Mouse (Mus musculus) WW6 (cell line): Measurements from ENCODE around the gene Trim9.
A peak's percentile ranks its signal among the peaks of the same experiment; 100 is the strongest.

Experiments
- DNase-seq: peaks from one replicate; pipeline ENCODE4 v3.0.0-alpha.2; 2013; ENCODE audit warnings: low read depth, low spot score

Gene Trim9

DNA sequence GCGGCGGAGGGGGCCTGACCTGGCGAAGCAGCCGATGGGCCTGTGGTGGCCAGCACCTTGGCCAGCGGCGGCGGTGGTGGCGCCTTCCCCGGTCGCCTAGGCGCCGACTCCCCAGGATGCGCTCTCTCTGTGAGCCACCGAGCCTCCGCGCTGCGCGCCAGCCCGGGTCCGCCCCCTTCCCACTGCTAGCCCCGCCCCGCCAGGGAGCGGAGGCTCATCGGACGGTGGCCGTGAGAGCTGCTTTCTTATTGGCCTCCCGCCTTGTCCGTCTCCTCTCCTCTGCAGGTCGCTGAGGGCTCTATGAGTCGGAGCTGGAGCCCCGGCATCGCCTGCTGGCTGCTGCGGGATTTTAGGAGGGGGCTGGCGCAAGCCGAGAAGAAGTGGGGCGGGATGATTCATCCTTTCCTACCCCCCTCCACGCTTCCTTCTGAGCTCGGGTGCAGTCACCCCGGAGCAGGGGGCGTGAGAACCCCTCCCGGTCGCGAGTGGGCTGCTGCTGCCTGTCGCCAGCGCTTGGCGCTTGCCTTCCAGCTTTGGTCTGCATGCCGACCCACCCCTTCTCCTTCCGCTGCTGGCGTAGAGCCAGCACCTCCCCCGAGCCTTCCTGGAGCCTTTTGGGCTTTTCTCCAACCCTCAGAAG, at the start of gene Trim9:
Trim9 (minus strand) TSS at position 413 of the 640 bp plus-strand sequence.
- DNase-seq, result peak; percentile 90

DNA sequence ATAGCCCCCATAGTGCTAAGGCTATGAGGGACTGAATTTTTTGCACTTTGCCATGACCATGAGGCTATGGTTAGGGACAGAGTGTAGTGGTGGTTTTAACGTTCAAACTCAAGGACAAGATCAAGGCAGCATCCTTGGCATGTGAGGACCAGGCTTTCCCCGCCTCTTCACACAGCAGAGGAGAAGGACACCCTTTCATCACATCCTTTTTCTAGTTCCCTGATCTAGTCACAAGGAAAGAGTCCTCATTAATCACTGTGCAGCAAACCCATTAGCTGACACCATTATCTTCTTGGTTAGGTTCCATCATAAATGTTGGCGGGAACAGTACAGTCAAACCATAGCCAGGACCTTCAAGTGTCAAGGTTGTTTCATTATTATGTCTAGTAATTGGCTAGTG, 47.6 kb upstream of the Trim9 start:
- DNase-seq, result no peak

DNA sequence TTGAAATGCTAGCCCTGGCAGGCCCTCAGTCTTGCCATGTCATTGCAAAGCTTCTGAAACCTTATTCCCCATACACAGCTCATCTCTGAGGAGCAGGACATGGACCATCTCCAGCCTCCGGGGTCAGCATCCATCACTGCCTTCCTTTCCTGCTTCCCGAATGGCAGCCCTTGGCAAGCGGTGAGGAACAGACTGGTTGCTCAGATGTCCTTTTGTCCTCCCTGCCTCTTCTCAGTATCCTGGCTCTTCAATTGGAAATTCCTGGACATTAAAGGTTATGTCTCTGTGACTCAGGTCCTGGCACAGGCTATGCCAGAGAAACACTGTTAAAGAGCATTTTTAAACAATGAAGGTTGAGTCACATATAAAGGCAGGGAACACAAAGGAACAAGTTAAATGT, 43.8 kb upstream of the Trim9 start:
- no peak for DNase-seq

DNA sequence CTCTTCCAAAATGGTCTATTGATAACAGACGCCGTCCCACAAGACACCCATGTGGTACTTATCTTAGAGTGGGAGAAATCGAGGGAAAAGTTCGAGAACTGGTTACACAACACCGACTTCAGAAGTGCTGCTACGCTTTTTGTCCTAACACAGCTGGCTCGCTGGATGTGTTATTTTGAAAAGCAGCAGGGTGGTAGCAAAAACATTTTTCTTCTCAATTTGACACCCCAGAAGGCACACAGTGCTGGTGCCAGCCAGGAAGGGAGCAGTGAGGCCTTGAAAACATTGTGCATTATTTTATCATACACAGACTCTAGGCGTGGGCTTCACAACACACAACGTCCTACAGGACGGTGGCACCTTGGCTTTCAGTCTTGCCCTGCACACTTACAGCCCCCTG, 27.6 kb upstream of the Trim9 start:
- DNase-seq, result no peak

DNA sequence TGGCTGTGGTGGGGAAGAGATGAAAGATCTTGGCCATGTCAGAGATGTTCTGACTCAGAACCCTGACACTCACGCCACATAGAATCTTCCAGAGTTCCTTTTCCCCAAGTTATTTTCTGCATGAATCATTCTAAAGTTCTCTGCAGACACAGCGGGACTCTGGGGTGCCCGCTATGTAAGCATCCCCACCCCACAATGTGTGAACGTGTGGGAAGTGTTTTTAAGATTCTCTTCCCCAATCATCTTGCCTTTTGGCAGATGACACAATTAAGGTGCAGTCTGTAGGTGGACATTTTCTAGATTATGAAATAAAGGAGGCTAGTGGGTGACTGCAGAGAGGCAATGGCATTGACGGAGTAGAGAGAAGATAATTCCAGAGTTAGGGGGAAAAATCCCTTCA, 25.5 kb upstream of the Trim9 start:
- DNase-seq, result no peak

DNA sequence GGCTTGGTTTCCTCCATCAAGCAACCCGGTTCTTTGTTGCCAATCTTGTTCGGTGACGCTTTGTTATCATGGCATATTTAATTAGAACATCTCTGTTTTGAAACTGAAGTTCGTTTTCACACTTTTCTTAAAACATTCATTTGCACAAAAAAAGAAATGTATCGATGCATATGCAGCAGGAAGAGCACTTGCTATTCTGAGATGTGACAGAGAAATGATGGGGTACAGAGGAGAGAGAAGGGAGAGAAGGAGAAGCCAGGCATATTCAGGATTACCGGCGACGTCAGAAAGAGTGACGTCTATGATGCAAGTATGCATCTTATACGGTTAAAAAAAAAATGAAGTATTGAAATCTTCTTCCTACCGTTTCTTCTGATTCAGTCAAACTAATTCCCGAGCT, 21.9 kb upstream of the Trim9 start:
- no peak for DNase-seq

DNA sequence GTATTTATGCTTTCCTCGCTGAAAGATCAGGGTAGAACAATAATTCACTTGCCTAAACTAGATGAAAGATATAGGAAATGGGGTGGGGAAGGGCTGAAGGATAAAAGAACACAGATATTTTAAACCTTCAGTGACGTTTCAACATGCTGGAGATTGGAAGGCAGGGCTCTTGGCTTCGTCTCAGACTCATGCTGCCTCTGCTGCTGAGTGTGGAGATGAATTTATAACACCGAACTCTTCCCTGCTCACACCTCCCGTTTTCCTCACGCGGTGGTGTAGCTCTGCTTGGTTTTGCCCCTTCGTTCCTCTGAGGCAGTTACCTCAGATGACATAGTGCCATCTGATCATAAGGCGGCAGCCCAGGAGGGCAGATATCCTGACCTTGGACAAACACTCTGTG, 21.4 kb upstream of the Trim9 start:
- no peak for DNase-seq

DNA sequence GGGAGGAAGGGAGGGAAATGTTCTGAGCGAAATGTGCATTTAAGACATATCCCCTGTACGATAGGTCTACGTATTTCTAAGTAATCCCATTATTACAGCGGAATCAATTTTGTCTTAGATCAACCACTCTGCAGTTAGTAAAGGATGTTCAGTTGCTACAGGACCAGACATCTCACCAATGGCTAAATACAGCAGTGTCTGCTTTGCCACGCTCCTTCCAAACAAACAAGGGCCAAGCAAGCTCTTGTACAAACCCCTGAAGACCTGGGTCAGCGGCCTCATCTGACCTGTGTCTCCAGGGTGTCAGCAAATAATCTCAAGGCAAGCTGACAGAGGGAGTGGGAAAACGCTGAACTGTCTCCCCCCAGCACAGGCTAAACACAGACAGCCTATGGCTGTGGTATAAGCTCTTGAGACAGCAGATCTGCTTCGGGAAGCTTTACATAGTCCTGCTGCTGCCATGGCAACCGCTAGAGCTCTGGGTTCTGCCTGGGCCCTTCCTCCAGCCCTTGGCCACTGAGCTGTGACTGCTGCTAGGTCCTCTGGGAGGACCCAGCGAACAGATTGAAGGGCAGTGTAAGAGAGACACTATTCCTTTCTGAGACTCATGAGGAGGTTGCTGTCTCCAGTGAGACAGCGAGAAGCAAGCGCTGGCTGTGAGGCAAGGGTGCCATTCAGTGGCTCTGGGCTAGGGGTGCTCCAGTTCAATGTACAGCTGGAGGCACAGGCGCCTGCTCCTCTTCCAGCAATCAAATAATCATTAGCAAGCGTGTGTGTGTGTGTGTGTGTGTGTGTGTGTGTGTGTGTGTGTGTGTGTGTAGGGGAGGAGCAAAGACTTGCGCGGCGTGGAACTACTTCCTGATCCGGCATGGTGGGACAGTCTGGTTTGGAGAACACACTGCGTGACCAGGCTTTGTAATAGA, 20.2 kb upstream of the Trim9 start:
- DNase-seq, result no peak

DNA sequence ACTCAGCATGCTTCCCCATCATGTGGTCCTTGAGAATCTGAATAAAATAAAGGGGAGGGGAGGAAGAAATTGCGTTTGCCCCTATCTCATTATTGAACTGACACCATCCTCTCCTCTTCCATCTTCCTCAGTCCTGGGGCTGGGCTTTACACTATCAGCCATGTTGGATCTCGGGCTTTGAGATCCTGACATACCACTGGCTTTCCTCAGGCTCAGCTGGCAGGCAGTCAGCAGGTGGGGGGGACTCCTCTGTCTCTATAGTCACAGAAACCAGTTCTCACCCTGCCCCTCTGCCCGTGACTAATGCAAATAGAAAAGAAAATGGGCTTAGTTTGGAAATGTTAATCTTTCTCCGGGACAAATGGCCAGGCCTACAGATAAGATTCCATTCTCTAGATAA, 15.6 kb upstream of the Trim9 start:
- DNase-seq, result no peak

DNA sequence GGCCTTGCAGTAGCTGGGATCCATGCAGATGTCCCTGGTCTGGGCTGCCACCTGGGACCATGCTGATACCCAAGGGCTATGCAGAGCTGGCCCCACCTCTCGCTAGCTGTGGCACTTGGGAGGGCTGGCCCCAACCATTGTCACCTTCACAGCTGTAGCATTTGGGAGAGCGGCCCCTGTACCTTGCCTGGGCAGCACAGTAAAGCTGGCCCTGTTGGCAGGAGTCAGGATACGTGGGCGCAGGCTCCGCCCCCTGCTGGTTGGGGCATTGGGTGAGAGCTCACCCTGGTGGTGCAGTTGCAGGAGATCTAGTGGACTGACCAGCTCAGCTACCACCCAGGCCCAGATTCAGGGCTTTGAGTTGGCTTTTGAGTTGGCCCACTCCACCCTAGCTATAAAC, 12.9 kb upstream of the Trim9 start:
- DNase-seq, result no peak

DNA sequence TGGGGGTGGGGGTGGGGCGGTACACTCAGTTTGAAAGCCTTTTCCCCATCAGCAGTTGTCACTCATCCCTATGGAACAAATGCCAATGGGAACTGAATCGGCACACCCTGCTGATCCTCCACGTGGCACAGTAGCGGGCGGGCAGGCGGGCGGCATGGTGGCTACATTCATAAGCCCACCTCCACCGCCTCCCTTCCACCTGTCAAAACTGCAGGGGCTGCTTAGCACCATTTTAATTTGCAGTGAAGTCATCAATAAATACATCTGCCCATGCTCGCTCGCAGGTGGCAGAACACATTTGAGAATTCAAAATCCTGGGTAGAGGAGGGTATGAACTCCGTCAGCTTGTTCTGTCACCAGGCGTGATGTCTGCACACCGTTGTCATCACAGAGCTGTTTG, 12.0 kb upstream of the Trim9 start:
- no peak for DNase-seq

DNA sequence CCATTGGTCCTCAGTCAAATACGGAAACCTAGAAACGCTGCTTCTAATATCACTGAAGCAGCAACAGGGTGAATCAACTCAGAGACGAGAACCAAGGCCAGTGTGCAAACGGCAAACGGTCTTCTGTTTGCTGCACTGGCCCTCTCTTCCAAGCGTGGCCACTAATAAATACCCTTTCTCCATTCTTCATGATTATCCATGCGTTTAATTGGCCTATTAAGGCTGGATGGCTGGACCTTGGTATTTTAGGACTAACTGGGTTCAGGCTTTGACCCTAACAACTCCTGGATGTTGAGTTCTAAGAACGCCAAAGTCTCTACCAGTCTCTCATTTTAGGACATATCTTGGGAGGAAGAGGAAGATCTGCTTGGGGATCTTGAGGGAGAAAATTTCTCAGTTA, 7.5 kb upstream of the Trim9 start:
- no peak for DNase-seq

DNA sequence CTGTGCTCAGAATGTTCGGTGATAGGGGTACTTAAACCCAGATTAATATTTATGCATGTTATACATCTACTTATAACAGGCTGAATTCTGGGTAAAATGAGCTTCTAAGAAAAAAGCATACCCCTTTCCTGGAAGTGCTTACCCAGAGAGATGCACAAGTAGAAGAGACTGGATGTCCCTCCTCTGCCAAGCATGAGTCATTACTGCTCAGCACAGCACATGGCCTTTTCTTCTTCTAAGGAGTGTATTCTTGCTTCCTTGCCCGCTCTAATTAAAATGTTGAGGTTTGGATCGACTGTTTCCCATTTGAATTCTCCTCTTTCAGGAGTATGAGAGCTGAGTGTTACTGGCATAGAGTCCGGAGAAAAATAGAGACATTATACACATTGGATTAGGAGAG, 3.1 kb upstream of the Trim9 start:
- no peak for DNase-seq

DNA sequence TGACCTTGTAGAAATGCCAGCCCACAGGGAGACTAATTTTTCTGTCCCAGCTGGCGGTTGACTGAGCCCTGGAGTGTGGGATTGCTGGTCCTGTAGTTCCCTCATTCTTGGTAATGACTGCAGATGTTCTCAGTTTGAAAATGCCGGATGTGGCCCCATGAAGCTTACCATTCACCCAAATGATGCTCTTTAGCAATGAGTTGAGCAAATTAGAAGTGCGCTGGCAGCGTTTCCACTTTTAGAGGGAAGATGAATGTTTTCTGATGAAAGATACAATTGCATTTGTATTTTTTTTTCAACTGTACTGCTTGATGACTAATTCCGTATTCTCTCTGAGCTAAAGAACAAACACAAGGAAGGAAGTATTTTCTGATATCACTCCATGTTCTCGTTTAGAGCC, 2.4 kb upstream of the Trim9 start:
- DNase-seq, result no peak

DNA sequence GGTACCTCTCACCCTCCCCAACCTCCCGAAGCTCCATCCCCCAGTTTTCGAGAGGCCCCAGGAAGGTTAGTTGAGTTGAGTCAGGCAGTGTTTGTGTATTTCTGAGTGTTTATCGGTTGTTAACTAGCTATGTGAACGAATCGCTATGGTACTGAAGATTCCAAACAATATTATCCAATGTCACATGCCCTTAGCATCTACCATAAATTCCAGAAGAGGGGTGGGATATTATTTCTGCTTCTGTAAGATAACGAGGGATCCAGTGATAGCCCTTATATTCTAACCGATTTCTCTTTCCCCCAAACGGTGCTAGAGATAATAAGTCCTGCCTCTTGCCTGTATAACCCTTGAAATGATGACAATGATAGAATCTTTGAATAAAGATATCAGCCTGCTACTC, 612 bp upstream of the Trim9 start:
- DNase-seq, result no peak

DNA sequence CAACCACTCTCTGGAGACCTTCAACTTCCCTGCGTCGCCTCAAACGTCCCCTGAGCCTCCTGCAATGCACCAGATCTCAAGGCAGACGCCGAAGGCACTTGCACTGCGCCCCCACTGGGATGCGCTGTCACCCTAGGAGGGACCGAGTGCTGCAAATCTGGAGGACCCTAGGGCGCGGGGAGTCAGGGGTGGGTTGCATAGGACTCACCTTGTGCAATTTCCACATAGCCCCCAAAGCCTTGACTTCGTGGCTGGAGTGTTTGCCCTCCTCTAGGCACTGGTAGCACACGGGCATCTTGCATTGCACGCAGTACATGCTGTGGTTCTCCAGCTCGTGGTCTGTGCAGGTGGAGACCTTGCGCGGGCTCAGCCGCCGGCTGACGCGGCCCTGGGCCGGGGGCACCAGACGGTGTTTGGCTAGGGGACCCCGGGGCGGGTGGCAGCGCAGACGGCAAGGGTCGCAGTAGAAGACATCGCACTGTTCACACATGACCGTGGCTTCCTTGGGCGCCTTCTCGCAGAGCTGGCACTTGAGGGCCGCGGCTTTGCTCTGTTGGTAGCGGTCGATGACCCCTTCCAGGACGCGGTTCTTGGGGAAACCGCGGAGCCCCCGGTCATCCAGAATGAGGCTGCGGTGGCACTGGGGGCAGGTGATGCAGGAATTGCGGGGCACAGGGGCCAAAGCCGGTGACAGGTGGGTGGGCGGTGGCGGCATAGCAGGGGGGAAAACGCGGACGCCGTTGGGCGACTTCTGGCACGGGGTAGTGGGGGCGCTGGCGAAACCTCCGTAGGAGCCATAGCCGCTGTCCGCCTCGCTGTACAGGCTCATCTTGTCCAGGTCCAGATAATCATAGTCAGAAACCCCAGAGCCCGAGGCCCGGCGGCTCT, 1.0 kb downstream of the Trim9 start:
- DNase-seq, result no peak

DNA sequence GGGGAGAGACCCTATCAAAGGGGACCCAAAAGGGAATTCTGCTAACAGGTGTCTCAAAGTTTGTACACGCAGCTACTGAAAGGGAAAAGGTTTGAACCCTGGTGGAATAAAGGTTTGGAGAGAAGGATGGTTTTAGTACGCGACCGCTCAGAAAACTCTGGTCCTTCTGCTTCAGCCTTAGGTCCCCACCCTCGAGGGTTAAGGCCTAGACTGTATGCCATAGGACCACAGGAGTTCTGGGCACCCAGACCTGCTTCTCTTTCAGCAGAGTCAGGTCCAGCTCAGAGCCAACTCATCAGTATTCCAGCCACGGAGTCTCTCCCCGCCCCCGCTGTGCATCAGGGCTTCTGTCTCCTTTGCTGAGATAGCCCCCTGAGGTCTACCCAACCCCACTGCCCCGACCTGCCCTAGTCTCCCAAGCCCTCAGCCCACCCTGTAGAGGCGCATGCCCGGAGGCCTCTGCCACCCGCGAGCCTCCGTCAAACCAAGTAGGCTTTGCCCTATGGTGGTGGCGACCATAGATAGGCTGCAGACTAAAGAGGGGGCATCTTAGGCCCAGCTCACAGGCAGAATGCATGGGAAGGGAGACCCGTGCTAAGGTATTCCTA, 1.8 kb downstream of the Trim9 start:
- no peak for DNase-seq

DNA sequence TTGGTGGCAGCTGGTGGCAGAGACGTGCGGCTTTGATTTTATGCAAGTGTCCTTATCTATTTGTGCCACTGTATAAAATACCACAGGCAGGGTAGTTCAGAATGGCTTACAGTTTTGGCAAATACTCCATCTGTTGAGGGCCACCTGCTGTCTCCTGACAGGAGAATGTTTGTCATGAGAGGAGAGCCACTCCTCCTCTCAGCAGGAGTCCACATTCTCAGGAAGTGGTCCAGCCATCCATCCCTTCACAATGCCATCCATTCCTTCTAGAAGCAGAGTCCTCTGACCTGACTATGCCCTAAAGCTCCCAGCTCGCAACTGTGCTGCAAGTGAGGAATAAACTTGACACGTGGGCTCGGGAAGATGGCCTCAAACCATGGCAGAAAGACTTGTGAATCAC, 12.2 kb downstream of the Trim9 start:
- no peak for DNase-seq

DNA sequence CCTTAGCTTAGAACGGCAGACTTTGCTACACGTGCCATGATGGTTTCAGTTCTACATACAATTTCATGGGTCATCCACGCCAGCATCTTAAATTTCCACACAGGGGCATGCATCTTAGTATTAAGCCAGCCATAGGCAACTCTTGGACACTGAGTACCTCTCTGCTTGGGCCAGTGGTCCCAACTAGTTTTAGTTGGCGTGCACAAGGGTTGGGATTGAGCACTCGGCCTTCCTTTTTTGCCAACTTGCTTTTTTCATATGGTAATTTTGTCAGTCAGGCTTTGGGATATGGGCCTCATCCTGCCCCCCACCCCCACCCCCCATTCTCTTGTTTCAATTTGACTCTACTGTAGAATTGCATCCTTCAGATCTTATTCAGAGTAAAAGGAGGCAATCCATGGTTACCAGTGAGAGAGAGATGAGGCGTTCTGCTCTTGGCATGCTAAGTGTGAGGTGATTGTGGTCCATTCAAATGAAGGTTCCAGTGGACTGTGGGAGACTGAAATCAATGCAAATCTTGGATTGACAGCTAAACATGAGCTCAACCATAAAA, 14.1 kb downstream of the Trim9 start:
- no peak for DNase-seq

DNA sequence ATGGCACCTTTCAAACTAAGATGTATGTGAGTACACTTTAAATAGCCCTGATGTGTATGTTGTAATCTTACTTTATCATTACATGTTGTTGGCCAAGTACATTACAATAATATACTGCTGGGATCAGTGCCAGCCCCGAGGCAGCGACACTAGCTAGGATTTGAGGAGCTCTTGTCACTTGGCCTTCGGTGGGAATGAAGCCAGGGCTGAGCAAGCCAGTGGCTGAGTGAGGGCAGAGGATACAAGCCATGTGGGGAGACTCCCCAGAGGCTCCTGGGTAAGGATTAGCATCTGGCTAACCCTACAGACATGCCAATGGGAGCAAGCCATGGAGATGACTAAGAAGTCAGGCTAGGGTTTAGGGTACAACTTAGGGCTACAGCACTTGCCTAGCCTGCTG, 18.4 kb downstream of the Trim9 start:
- DNase-seq, result no peak

DNA sequence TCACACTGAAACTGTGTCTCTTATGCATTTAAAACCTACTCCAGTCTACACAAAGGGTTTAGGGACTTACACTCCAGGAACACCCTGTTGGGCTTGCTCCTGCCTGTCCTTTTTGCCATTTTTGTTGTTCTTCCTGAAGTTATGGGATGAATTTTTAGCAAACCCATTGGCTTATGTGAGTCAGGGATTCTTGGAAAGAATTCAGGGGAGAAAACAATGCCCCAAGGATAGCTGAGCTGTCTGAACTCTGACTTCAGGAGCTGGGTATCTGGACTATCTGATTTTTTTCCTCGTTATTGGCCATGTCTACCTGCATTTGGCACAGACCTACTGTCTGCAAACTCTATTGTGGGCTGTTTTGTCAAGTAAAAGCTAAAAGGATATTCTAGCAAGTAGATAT, 20.5 kb downstream of the Trim9 start:
- DNase-seq, result no peak

DNA sequence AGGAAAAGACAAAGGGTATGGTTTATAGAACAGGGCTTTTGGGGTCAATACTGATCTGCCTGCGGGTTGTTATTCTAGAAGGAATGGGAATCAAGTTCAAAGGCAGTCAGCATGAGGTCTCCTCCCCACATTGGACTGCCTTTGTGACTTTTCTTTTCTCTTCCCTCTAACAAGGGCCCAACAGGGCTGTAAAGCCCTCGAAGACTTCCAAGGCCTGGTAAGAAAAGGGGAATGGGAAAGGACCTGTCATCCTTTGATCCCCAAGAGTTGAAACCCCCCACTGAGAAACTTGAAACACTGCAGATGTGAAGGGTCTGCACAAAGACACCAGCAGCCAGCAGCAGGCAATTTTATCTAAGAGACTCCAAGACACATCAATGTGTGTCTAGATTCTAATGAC, 21.0 kb downstream of the Trim9 start:
- no peak for DNase-seq
